Mouse (Mus musculus) megakaryocyte-erythroid progenitor cell, adult 5-6 weeks (primary cell): ENCODE results near the gene Ace2. TPM values are rescaled to one million over a fixed set of nuclear protein-coding genes. Genes with fewer than 3 reads are reported as not detected.

Experiments
- ATAC-seq: replicated peaks from 2 replicates; pipeline ENCODE4 v1.8.0; 2016; ENCODE audit warnings: mild to moderate bottlenecking, inconsistent platforms; ENCODE audit not compliant: severe bottlenecking, poor library complexity, low FRiP score, low TSS enrichment
- total RNA-seq, 2 experiments: library from RNA; stranded (forward) in 1 of 2; stranded (reverse) in 1 of 2; fragments of 200-1000, 215-1000 nt in 1 of 2; fragments of >200 nt in 1 of 2; fragmentation: Nextera tagmentation in 1 of 2; gene quantifications; 2 replicates each; pipeline ENCODE4 v1.2.3; 2014 to 2017

Ace2 gene
- total RNA-seq, 2 experiments from 2014 or later, result not detected

DNA sequence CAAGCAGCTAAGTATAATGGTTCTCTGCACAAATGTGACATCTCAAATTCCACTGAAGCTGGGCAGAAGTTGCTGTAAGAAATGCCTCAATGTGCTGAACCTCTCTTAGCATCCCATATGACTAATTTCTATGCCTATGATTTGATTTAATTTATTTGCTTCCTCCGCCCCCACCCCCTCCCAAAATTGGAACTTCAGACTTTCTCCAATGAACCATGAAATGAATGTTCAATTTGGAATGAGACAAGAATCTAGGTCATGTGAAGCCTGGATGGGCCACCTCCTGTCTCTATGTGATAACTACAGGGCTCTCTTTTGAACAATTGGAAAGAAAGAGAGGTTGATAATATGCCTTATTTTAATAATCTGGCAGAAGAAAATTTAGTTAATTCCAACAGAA lies 36.2 kb downstream of the Ace2 start:
- ATAC-seq, result no peak

DNA sequence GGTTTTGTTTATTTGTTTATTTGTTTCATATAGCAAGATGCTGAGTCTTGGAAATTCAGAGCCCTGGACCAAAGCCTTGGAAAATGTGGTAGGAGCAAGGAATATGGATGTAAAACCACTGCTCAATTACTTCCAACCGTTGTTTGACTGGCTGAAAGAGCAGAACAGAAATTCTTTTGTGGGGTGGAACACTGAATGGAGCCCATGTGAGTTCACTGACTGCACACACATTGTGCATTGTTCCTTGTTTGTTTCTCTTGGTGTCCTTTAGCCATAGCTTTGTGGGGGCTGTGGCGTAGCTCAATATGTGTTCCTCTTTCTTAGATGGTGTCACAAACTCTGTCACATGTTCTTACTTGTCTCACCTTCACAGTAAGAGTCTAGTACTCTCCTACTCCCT lies 36.6 kb downstream of the Ace2 start:
- ATAC-seq, result no peak

GRCm38 (mm10) chrX:164178856-164179255 lies 39.7 kb downstream of the Ace2 start:
- no peak for ATAC-seq

- peak; percentile 90 for ATAC-seq
Measured at GRCm38 (mm10) chrX:164179746-164180145, 40.6 kb downstream of the Ace2 start.

DNA sequence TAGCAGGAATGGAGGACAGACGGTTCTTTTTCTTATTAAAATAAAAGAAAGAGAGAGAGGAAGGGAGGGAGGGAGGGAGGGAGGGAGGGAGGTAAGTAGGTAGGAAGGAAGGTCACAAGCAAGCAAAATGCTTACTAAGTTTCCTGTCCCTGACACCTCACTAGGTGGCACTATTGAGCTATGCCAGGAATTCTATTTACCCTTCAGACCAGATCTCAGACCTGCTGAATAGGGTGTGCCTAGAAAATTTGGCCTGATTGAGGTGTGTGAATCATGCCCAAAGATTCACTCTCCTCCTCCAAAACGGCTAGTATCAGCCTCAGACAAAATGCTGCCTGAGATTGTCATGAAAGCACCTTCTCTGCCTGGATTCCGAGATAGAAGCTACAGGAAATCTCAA lies 44.7 kb downstream of the Ace2 start:
- ATAC-seq, result peak; percentile 82

GRCm38 (mm10) chrX:164189880-164190279 lies 50.7 kb downstream of the Ace2 start:
- no peak for ATAC-seq

DNA sequence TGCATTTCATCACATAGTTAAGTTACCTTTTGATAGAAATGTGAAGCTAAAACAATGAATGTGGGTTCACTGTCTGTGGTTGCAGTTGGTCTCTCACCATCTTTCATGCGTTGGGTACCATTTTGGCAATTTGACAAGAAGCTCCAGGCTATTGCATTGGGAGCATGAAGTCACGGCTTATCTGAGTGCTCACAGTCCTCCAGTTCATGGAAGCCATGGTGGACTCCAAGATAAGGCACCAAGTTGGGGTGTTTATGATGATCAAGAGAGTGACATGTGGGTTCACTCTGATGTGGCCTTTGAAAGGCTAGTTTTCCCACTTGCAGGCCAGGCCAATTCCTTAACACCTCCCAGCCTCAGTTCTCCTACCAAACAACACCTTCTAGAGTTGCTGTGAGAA lies 58.5 kb downstream of the Ace2 start:
- peak; percentile 100 for ATAC-seq

GRCm38 (mm10) chrX:164200547-164200946 lies 61.4 kb downstream of the Ace2 start:
- ATAC-seq, result no peak

DNA sequence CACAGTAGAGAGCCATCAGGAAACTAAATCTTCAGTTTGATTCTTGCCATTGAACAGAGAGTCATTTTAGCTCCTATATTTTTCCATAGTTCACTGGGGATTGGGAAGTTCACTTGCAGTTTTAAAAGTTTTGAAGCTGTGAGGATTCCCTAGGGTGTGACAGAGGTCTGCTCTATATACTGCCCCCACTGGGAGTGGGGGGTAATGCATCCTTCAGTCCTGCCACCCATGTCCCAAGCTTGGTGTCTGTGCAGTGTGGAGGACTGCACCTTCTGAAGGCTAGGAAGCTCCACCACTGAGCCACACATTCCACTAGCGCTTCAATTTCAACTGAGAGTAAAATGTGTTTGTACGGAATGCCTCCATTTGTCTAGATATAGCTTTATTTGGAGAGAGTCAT lies 82.9 kb downstream of the Ace2 start:
- peak; percentile 96 for ATAC-seq

DNA sequence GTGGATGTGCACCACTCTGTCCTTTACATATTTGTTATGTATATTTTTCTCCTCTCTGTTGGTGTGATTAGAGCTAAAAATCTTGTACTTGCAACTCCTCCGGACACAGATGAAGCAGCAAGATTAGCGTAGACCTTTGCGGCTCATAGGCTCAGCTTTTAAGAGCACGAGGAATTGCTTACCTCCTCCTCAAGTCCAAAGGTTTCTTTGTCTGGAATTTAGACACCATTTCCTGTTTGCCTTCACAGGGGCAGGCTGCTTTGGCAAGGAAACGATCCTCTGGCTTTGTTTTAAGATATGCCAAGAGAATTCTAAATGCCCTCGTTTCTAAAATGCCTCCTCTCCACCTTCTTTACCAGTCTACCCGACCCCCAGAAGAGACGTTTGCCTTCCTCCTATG lies 94.2 kb downstream of the Ace2 start:
- no peak for ATAC-seq

Other genes with a start within 250 kb of the Ace2 start
- gene Ap1s2, start 230.3 kb upstream of the Ace2 start, total RNA-seq (2014; fragmentation: Nextera tagmentation), result 0.87 and 1.4 TPM in 2 replicates
- gene Ap1s2, start 230.3 kb upstream of the Ace2 start, total RNA-seq (2017), result 5.4 and 5.9 TPM in 2 replicates
- 29.5 and 31.6 TPM in 2 replicates for gene Zrsr2, start 180.7 kb upstream of the Ace2 start, total RNA-seq (2014; fragmentation: Nextera tagmentation)
- 63.0 and 91.8 TPM in 2 replicates for gene Zrsr2, start 180.7 kb upstream of the Ace2 start, total RNA-seq (2017)
- gene Car5b, start 111.3 kb upstream of the Ace2 start, total RNA-seq (2014; fragmentation: Nextera tagmentation), result 0.17 TPM in 1 of 2 replicates, not detected in the other
- 0.47 and 1.4 TPM in 2 replicates for gene Car5b, start 111.3 kb upstream of the Ace2 start, total RNA-seq (2017)
- gene Siah1b, start 62.8 kb upstream of the Ace2 start, total RNA-seq (2014; fragmentation: Nextera tagmentation), result 14.0 and 21.3 TPM in 2 replicates
- gene Siah1b, start 62.8 kb upstream of the Ace2 start, total RNA-seq (2017), result 11.4 and 19.9 TPM in 2 replicates
- not detected in 2 replicates for gene Cltrn, start 50.5 kb upstream of the Ace2 start, total RNA-seq (2014; fragmentation: Nextera tagmentation)
- gene Cltrn, start 50.5 kb upstream of the Ace2 start, total RNA-seq (2017), result not detected in 2 replicates
- not detected in 2 replicates for gene Bmx, start 118.9 kb downstream of the Ace2 start, total RNA-seq (2014; fragmentation: Nextera tagmentation)
- gene Bmx, start 118.9 kb downstream of the Ace2 start, total RNA-seq (2017), result 0.14 TPM in 1 of 2 replicates, not detected in the other
- gene Pir, start 130.0 kb downstream of the Ace2 start, total RNA-seq (2014; fragmentation: Nextera tagmentation), result 1.5 TPM in 1 of 2 replicates, not detected in the other
- 2.6 TPM in 1 of 2 replicates, not detected in the other for gene Pir, start 130.0 kb downstream of the Ace2 start, total RNA-seq (2017)
- 1.0 TPM in 1 of 2 replicates, not detected in the other for gene Vegfd, start 234.0 kb downstream of the Ace2 start, total RNA-seq (2014; fragmentation: Nextera tagmentation)
- 0.23 TPM in 1 of 2 replicates, not detected in the other for gene Vegfd, start 234.0 kb downstream of the Ace2 start, total RNA-seq (2017)